ENCODE assay signal across 17 mouse cellular contexts in the genomic region with DNA sequence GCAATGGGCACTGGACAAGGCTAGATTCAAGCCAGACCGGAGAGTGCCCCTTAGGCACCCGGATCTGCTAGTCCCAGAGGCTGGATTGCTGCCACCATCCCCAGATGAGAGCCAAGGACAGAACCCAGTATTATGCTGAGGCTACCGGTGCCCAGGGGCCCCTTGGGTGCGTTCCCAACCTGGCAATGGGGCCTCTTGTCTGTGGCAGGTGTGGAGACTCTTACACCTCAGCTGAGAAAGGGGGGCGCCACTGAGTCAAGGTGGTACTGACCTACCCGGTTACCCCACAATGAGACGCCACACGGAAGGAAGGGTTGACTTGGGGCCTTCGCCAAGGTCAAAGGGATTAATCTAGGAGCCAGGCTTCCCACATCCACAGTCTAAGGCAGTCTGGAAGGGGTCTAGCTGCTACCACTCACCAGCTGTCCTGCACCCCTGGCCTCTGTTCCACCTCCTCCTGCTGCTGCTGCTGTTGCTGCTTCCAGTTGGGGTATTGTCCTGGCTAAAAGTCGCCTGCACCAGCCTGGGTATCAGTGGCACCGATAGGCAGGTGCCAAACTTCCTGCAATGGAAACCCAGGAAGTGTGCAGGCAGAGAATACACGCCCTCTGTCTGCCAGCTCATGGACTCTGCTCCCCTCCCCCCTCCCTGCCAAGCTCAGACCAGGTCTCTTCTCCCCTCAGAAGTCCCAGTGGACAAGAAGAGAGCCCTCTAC. TPM values are rescaled to one million over a fixed set of nuclear protein-coding genes. Genes with fewer than 3 reads are reported as not detected.
DNase-seq lines count a peak whose midpoint lies in the region; ATAC-seq and TF ChIP-seq lines count a peak whose summit lies in the region.
"Had no signal": no experiment of that assay in that cellular context is flagged by ENCODE, and none has a peak within 500 bp of the region (broad histone marks: within the 10 kb centered on the region; RNA-seq: fewer than 3 reads in every experiment).

No protein-coding gene starts in this region.

- ATAC-seq in hindbrain, embryonic 13.5 days (ENCODE audit: low FRiP score) = no peak
- ATAC-seq in midbrain, embryonic 11.5 days (ENCODE audit: low FRiP score) = no peak
- ATAC-seq in midbrain, postnatal 0 days (ENCODE audit: low FRiP score) = no peak
- no peak for ATAC-seq in heart, embryonic 11.5 days (replicated peaks; ENCODE audit: insufficient number of reproducible peaks, low FRiP score, low TSS enrichment)
- 0 out of 2 replicates have a peak, but pooled peaks have one; percentile 20 for ATAC-seq in megakaryocyte-erythroid progenitor cell, adult 5-6 weeks (replicated peaks; ENCODE audit: low FRiP score, low TSS enrichment, poor library complexity, severe bottlenecking)
- no peak for ATAC-seq in frontal cortex, adult (ENCODE audit: low TSS enrichment)
- ATAC-seq: Patski had no signal

- peak overlapping the region; percentile 8; the same call in 1 of the 2 replicates for H3K27ac ChIP-seq in hindbrain, embryonic 10.5 days
- H3K27ac ChIP-seq in hindbrain, embryonic 13.5 days = no peak overlapping the region
- no peak overlapping the region for H3K27ac ChIP-seq in midbrain, embryonic 11.5 days (ENCODE audit: low read depth, low read length)
- H3K27ac ChIP-seq in midbrain, postnatal 0 days (ENCODE audit: low read depth, low read length) = no peak overlapping the region
- peak overlapping the region; percentile 74 for H3K27ac ChIP-seq in heart, embryonic 11.5 days (ENCODE audit: low read depth, low read length)
- H3K27ac ChIP-seq: liver, embryonic 15.5 days; midbrain, embryonic 12.5 days had no signal

- no peaks in the 10 kb centered on the region for H3K9me3 ChIP-seq in hindbrain, embryonic 10.5 days
- H3K9me3 ChIP-seq in hindbrain, embryonic 13.5 days = no peaks in the 10 kb centered on the region
- H3K9me3 ChIP-seq in midbrain, embryonic 11.5 days (ENCODE audit: control insufficient read depth, low read length) = no peaks in the 10 kb centered on the region
- H3K9me3 ChIP-seq in midbrain, postnatal 0 days (ENCODE audit: low read length) = no peaks in the 10 kb centered on the region
- no peaks in the 10 kb centered on the region for H3K9me3 ChIP-seq in heart, embryonic 11.5 days (replicated peaks; ENCODE audit: control insufficient read depth, low read length)
- H3K9me3 ChIP-seq: liver, embryonic 15.5 days; midbrain, embryonic 12.5 days had no signal

- no peaks in the 10 kb centered on the region for H3K36me3 ChIP-seq in hindbrain, embryonic 10.5 days
- H3K36me3 ChIP-seq in hindbrain, embryonic 13.5 days = no peaks in the 10 kb centered on the region
- no peaks in the 10 kb centered on the region for H3K36me3 ChIP-seq in midbrain, embryonic 11.5 days (ENCODE audit: control insufficient read depth, insufficient read depth, low read length)
- no peaks in the 10 kb centered on the region for H3K36me3 ChIP-seq in midbrain, postnatal 0 days (ENCODE audit: insufficient read depth, low read length)
- H3K36me3 ChIP-seq in heart, embryonic 11.5 days (ENCODE audit: control insufficient read depth, insufficient read depth, low read length) = no peaks in the 10 kb centered on the region
- H3K36me3 ChIP-seq: liver, embryonic 15.5 days; midbrain, embryonic 12.5 days had no signal

- 67% methylated on average over 12 of the region's 12 CpGs for WGBS in hindbrain, embryonic 10.5 days
- 75% methylated on average over 12 of the region's 12 CpGs for WGBS in hindbrain, embryonic 13.5 days
- 73% methylated on average over 12 of the region's 12 CpGs for WGBS in midbrain, embryonic 11.5 days
- WGBS in midbrain, postnatal 0 days = 75% methylated on average over 12 of the region's 12 CpGs
- WGBS in heart, embryonic 11.5 days (ENCODE audit: insufficient replicate concordance) = 59% methylated on average over 12 of the region's 12 CpGs

- DNase-seq in hindbrain, embryonic 10.5 days (ENCODE audit: low spot score) = no peak
- DNase-seq in midbrain, embryonic 11.5 days (ENCODE audit: low spot score, missing footprints) = peak; percentile 80
- no peak for DNase-seq in midbrain, postnatal 0 days (ENCODE audit: low spot score)
- DNase-seq in gastrocnemius, adult 18-20 months (ENCODE audit: low spot score) = no peak
- DNase-seq: adrenal gland, postnatal 14 days; cerebellum, adult 11-12 months; thymus, postnatal 36 days had no signal

- peaks cover 48% of the 10 kb centered on the region for H3K4me1 ChIP-seq in hindbrain, embryonic 10.5 days (replicated peaks)
- peaks cover 34% of the 10 kb centered on the region for H3K4me1 ChIP-seq in hindbrain, embryonic 13.5 days (replicated peaks)
- peaks cover 15% of the 10 kb centered on the region for H3K4me1 ChIP-seq in midbrain, embryonic 11.5 days (ENCODE audit: control insufficient read depth, insufficient read depth, low read length)
- H3K4me1 ChIP-seq in midbrain, postnatal 0 days (ENCODE audit: insufficient read depth, low read length) = peaks cover 13% of the 10 kb centered on the region; the same call in 1 of the 2 replicates
- peaks cover 33% of the 10 kb centered on the region for H3K4me1 ChIP-seq in heart, embryonic 11.5 days (ENCODE audit: control insufficient read depth, insufficient read depth, low read length)

- no peak for TF ChIP-seq CTCF in midbrain, postnatal 0 days (IDR thresholded peaks at IDR 0.05)

- no peak overlapping the region for H3K9ac ChIP-seq in hindbrain, embryonic 13.5 days
- no peak overlapping the region for H3K9ac ChIP-seq in midbrain, embryonic 11.5 days (ENCODE audit: low read length)
- H3K9ac ChIP-seq in midbrain, postnatal 0 days (replicated peaks; ENCODE audit: low read length, poor library complexity, severe bottlenecking) = no peak overlapping the region
- H3K9ac ChIP-seq in heart, embryonic 11.5 days (ENCODE audit: low read depth, low read length) = no peak overlapping the region
- H3K9ac ChIP-seq: liver, embryonic 15.5 days; midbrain, embryonic 12.5 days had no signal

- no peak overlapping the region for H3K4me2 ChIP-seq in hindbrain, embryonic 13.5 days
- no peak overlapping the region for H3K4me2 ChIP-seq in midbrain, embryonic 11.5 days
- no peak overlapping the region for H3K4me2 ChIP-seq in midbrain, postnatal 0 days (ENCODE audit: low read depth, low read length, poor library complexity, severe bottlenecking)
- no peak overlapping the region for H3K4me2 ChIP-seq in heart, embryonic 11.5 days
- H3K4me2 ChIP-seq: liver, embryonic 15.5 days; midbrain, embryonic 12.5 days had no signal

- H3K4me3 ChIP-seq in hindbrain, embryonic 10.5 days = no peak overlapping the region
- no peak overlapping the region for H3K4me3 ChIP-seq in hindbrain, embryonic 13.5 days
- H3K4me3 ChIP-seq in midbrain, embryonic 11.5 days (ENCODE audit: low read depth, low read length) = no peak overlapping the region
- no peak overlapping the region for H3K4me3 ChIP-seq in midbrain, postnatal 0 days (ENCODE audit: low read depth, low read length)
- no peak overlapping the region for H3K4me3 ChIP-seq in heart, embryonic 11.5 days (ENCODE audit: low read depth, low read length)
- H3K4me3 ChIP-seq: erythroblast, embryonic 14.5 days; liver, embryonic 15.5 days; midbrain, embryonic 12.5 days had no signal

- H3K27me3 ChIP-seq in hindbrain, embryonic 10.5 days (ENCODE audit: insufficient read depth, poor library complexity, severe bottlenecking) = peaks cover 43% of the 10 kb centered on the region
- peaks cover 20% of the 10 kb centered on the region; the same call in 1 of the 2 replicates for H3K27me3 ChIP-seq in hindbrain, embryonic 13.5 days
- peaks cover 15% of the 10 kb centered on the region for H3K27me3 ChIP-seq in midbrain, embryonic 11.5 days (ENCODE audit: control insufficient read depth, insufficient read depth, low read length)
- H3K27me3 ChIP-seq in midbrain, postnatal 0 days (ENCODE audit: insufficient read depth, low read length) = no peaks in the 10 kb centered on the region
- H3K27me3 ChIP-seq in heart, embryonic 11.5 days (ENCODE audit: control insufficient read depth, insufficient read depth, low read length) = no peaks in the 10 kb centered on the region
- H3K27me3 ChIP-seq: Patski had no signal

RNA-seq across cellular contexts. Expression of a gene that starts 4.6 kb away (rescaled TPM):
- polyA plus RNA-seq in hindbrain, embryonic 10.5 days (2016; fragmentation: Nextera tagmentation; extraction: Ambion mirVana) = 33.7 and 34.4 TPM in 2 replicates
- 41.0 and 43.3 TPM in 2 replicates for polyA plus RNA-seq in hindbrain, embryonic 13.5 days (2015; fragmentation: Nextera tagmentation; extraction: Ambion mirVana)
- polyA plus RNA-seq in midbrain, embryonic 11.5 days (2014; fragmentation: Nextera tagmentation; extraction: Ambion mirVana) = 20.0 and 21.2 TPM in 2 replicates
- total RNA-seq in midbrain, postnatal 0 days (2014; rRNA removed) = 24.0 and 26.2 TPM in 2 replicates
- polyA plus RNA-seq in midbrain, postnatal 0 days (2015; fragmentation: Nextera tagmentation; extraction: Ambion mirVana) = 23.1 and 24.1 TPM in 2 replicates
- polyA plus RNA-seq in heart, embryonic 11.5 days (2014; fragmentation: Nextera tagmentation; extraction: Ambion mirVana) = 53.9 and 64.0 TPM in 2 replicates
- not detected in 2 replicates for total RNA-seq in megakaryocyte-erythroid progenitor cell, adult 5-6 weeks (2014; fragmentation: Nextera tagmentation)
- not detected in 2 replicates for total RNA-seq in megakaryocyte-erythroid progenitor cell, adult 5-6 weeks (2017)
- total RNA-seq in gastrocnemius, adult 18-20 months (2021) = 1 to 10 TPM in 1 of 2 experiments, under 1 TPM in 1; 0.90 to 1.1 TPM

RNA-seq across cellular contexts. Expression of a gene that starts 17.1 kb away (rescaled TPM):
- 1.2 and 1.5 TPM in 2 replicates for polyA plus RNA-seq in hindbrain, embryonic 10.5 days (2016; fragmentation: Nextera tagmentation; extraction: Ambion mirVana)
- polyA plus RNA-seq in hindbrain, embryonic 13.5 days (2015; fragmentation: Nextera tagmentation; extraction: Ambion mirVana) = 0.25 and 0.43 TPM in 2 replicates
- polyA plus RNA-seq in midbrain, embryonic 11.5 days (2014; fragmentation: Nextera tagmentation; extraction: Ambion mirVana) = 0.48 and 0.59 TPM in 2 replicates
- 0.33 and 1.4 TPM in 2 replicates for total RNA-seq in midbrain, postnatal 0 days (2014; rRNA removed)
- 0.68 and 0.85 TPM in 2 replicates for polyA plus RNA-seq in midbrain, postnatal 0 days (2015; fragmentation: Nextera tagmentation; extraction: Ambion mirVana)
- 0.17 and 0.30 TPM in 2 replicates for polyA plus RNA-seq in heart, embryonic 11.5 days (2014; fragmentation: Nextera tagmentation; extraction: Ambion mirVana)
- total RNA-seq in megakaryocyte-erythroid progenitor cell, adult 5-6 weeks (2014; fragmentation: Nextera tagmentation) = 0.37 TPM in 1 of 2 replicates, not detected in the other
- 0.52 and 0.57 TPM in 2 replicates for total RNA-seq in megakaryocyte-erythroid progenitor cell, adult 5-6 weeks (2017)
- total RNA-seq in gastrocnemius, adult 18-20 months (2021) = under 1 TPM; 0.55 to 0.62 TPM

RNA-seq across cellular contexts. Expression of a gene that starts 22.3 kb away (rescaled TPM):
- polyA plus RNA-seq in hindbrain, embryonic 10.5 days (2016; fragmentation: Nextera tagmentation; extraction: Ambion mirVana) = 0.10 TPM in 1 of 2 replicates, not detected in the other
- 0.26 TPM in 1 of 2 replicates, not detected in the other for polyA plus RNA-seq in hindbrain, embryonic 13.5 days (2015; fragmentation: Nextera tagmentation; extraction: Ambion mirVana)
- not detected in 2 replicates for polyA plus RNA-seq in midbrain, embryonic 11.5 days (2014; fragmentation: Nextera tagmentation; extraction: Ambion mirVana)
- total RNA-seq in midbrain, postnatal 0 days (2014; rRNA removed) = 7.4 and 10.6 TPM in 2 replicates
- 2.0 and 2.1 TPM in 2 replicates for polyA plus RNA-seq in midbrain, postnatal 0 days (2015; fragmentation: Nextera tagmentation; extraction: Ambion mirVana)
- not detected in 2 replicates for polyA plus RNA-seq in heart, embryonic 11.5 days (2014; fragmentation: Nextera tagmentation; extraction: Ambion mirVana)
- not detected in 2 replicates for total RNA-seq in megakaryocyte-erythroid progenitor cell, adult 5-6 weeks (2014; fragmentation: Nextera tagmentation)
- 0.65 TPM in 1 of 2 replicates, not detected in the other for total RNA-seq in megakaryocyte-erythroid progenitor cell, adult 5-6 weeks (2017)
- 10 to 100 TPM; 13.3 to 15.7 TPM for total RNA-seq in gastrocnemius, adult 18-20 months (2021)
- polyA plus RNA-seq: erythroblast, embryonic 14.5 days; hindbrain, embryonic 11.5 days; neural tube, embryonic 11.5 days had no signal

Comparison
In these comparisons a context has a peak if more than half of its experiments do, and no peak if none do; other contexts are left out.
1. H3K27ac ChIP-seq: peak in hindbrain, embryonic 10.5 days (single experiment) and heart, embryonic 11.5 days (single experiment); none in hindbrain, embryonic 13.5 days (single experiment), midbrain, embryonic 11.5 days (single experiment) and midbrain, postnatal 0 days (single experiment).